Mouse (Mus musculus): ENCODE measurements around the gene Brinp2. TPM values are rescaled to one million over a fixed set of nuclear protein-coding genes. Genes with fewer than 3 reads are reported as not detected.

Gene Brinp2
- polyA plus RNA-seq, 1 experiment from 2014 or later: 1.4 TPM

DNA sequence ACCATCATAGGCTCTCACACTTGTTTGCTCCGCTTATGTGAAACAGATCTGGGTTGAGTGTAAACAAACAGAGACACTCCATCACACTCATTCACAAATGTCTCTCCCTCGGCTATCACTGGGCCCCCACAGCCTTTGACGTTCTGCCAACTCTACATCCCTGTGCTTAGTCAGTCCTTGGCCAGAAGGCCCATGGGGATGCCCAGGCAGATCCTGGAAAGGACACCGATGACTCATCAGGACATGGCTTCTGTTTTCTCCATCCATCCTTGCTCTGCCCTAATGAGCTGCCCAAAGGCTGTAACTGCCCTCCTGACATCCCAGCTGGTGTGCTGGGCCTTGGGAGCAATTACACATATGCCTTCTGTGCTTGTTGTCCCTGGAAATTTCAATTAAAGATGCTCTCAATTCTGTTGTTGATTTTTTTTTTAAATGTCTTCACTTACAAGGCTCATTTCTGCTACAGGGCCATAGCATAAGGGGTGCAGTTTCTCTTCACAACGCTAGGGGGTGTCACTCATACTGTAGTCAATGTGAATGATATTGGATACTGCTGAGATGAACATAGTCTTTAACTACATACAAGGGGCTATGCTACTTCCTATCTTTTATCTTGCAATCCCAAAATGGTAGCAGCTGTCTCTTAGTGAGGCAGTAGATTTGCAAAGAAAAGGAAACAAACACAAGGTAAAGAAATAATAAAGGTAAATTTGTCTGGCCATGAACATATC lies 45.5 kb downstream of the Brinp2 start:
- H3K27me3 ChIP-seq (ENCODE audit: control insufficient read depth, insufficient read depth, low read length): no peaks in the 10 kb centered on the region
- H3K4me2 ChIP-seq (ENCODE audit: low read depth, low read length): no peak overlapping the region
- no peaks in the 10 kb centered on the region for H3K4me1 ChIP-seq (ENCODE audit: control insufficient read depth, insufficient read depth, low read length)
- H3K4me3 ChIP-seq (replicated peaks; ENCODE audit: low read length): no peak overlapping the region
- H3K36me3 ChIP-seq (ENCODE audit: control insufficient read depth, insufficient read depth, low read length): no peaks in the 10 kb centered on the region
- 50% methylated on average over 5 of the region's 5 CpGs for WGBS
- no peak overlapping the region for H3K27ac ChIP-seq (ENCODE audit: low read length)
- H3K9me3 ChIP-seq (replicated peaks; ENCODE audit: control insufficient read depth, low read length): no peaks in the 10 kb centered on the region
- H3K9ac ChIP-seq (ENCODE audit: low read length): no peak overlapping the region
- no peak for ATAC-seq (ENCODE audit: insufficient read depth, low FRiP score)

DNA sequence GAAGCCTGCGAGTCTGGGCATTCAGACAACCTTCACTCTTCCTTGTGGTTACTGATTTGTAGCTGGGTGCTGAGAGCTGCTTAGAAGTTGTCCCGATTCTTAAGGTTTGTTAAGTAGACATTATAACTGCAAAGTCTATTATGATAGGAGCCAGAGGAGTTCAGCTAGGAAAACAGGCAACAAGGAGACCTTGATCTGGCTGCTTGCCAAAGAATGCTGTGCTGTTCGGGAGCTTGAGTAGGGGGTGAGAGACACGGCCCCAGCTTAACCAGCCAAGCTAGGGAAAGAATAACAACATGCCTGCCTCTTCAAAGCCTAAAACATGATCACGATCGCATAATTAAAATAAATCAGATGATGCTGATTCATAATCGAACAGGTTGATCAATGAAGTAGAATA lies 59.1 kb downstream of the Brinp2 start:
- H3K9me3 ChIP-seq (replicated peaks; ENCODE audit: control insufficient read depth, low read length): no peaks in the 10 kb centered on the region
- no peak overlapping the region for H3K4me2 ChIP-seq (ENCODE audit: low read depth, low read length)
- no peak overlapping the region for H3K27ac ChIP-seq (ENCODE audit: low read length)
- H3K4me1 ChIP-seq (ENCODE audit: control insufficient read depth, insufficient read depth, low read length): no peaks in the 10 kb centered on the region
- ATAC-seq (ENCODE audit: insufficient read depth, low FRiP score): no peak
- no peak overlapping the region for H3K9ac ChIP-seq (ENCODE audit: low read length)
- H3K4me3 ChIP-seq (replicated peaks; ENCODE audit: low read length): no peak overlapping the region
- 54% methylated on average over 7 of the region's 7 CpGs for WGBS
- H3K27me3 ChIP-seq (ENCODE audit: control insufficient read depth, insufficient read depth, low read length): no peaks in the 10 kb centered on the region
- no peaks in the 10 kb centered on the region for H3K36me3 ChIP-seq (ENCODE audit: control insufficient read depth, insufficient read depth, low read length)

DNA sequence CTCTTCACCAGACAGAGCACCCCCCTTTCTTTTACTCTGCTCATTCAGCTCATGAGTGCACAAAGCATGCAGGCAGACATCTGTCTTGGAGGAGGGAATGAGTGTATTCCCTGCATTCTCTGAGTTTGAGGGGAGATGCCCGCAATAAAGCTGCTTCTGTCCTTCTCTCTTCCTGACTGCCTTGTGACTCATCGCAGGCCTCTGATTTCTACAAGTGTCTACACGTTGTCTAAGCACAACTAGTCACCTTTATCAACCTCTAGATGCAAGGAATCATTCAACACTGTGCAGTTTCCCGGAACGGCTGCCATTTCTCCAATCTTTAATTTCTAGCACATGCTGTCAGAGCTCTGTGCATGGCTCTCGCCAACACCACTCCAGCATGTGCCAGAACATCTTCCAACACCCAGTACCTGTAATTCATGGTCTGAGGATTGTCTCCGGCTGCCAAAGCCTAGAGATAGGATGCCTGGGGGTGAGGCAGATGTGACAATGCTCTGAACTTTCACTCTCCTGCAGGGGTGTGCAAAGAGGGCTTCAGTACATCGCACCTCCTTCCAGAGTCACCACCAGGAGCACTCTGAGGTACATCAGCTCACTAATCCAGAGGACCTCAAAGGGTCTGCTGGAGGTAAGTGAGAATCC lies 59.7 kb downstream of the Brinp2 start:
- 77% methylated on average over 8 of the region's 8 CpGs for WGBS
- Histone ChIP-seq H3K36me3 (ENCODE audit: control insufficient read depth, insufficient read depth, low read length) (no peaks in the 10 kb centered on the region), H3K4me2 (ENCODE audit: low read depth, low read length) (no peak overlapping the region), H3K9me3 (replicated peaks; ENCODE audit: control insufficient read depth, low read length) (no peaks in the 10 kb centered on the region), H3K4me3 (replicated peaks; ENCODE audit: low read length) (no peak overlapping the region), H3K4me1 (ENCODE audit: control insufficient read depth, insufficient read depth, low read length) (no peaks in the 10 kb centered on the region), H3K9ac (ENCODE audit: low read length) (no peak overlapping the region), H3K27ac (ENCODE audit: low read length) (no peak overlapping the region), H3K27me3 (ENCODE audit: control insufficient read depth, insufficient read depth, low read length) (no peaks in the 10 kb centered on the region)
- no peak for ATAC-seq (ENCODE audit: insufficient read depth, low FRiP score)

DNA sequence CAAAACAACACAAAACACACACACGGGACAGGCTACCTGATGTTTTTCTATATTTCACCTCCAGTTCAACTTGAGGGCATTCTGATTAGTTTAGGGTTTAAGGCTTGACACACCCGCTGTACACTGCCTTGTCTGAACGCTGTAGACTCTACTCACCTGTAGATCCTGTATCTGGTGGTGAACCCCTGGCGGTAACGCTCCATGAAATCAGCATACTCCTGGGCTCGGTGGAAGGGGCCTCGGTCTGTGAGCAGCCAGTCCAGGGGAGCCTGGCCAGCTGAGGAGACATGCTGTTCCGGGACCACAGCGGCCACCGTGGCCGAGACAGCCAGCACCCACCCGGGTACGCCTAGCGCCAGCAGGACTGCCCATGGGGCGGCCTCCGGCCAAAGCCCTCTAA lies 60.9 kb downstream of the Brinp2 start:
- no peak for ATAC-seq (ENCODE audit: insufficient read depth, low FRiP score)
- Histone ChIP-seq H3K27me3 (ENCODE audit: control insufficient read depth, insufficient read depth, low read length) (no peaks in the 10 kb centered on the region), H3K27ac (ENCODE audit: low read length) (no peak overlapping the region), H3K9ac (ENCODE audit: low read length) (no peak overlapping the region), H3K36me3 (ENCODE audit: control insufficient read depth, insufficient read depth, low read length) (no peaks in the 10 kb centered on the region), H3K4me3 (replicated peaks; ENCODE audit: low read length) (no peak overlapping the region), H3K4me2 (ENCODE audit: low read depth, low read length) (no peak overlapping the region), H3K4me1 (ENCODE audit: control insufficient read depth, insufficient read depth, low read length) (no peaks in the 10 kb centered on the region), H3K9me3 (replicated peaks; ENCODE audit: control insufficient read depth, low read length) (no peaks in the 10 kb centered on the region)
- 51% methylated on average over 16 of the region's 16 CpGs for WGBS

DNA sequence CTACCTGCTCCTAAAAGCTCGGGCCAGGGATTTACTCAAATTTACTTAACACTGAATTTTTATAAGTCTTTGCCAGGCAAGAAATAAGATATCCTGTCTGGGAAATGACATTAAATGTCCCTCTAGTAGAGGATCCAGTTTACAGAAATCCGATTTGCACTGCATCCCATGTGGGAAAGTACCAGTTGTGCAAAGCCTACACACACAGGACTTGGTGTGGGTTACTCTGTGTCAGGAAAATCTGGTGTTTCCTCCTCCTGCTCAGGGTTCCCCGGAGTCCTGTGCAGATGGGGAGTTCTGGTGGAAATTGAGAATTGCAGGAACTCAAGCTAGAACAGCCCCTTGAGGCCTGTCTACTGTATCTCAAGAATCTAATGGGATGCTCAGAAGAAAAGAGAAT lies 70.9 kb downstream of the Brinp2 start:
- H3K27me3 ChIP-seq (ENCODE audit: control insufficient read depth, insufficient read depth, low read length): no peaks in the 10 kb centered on the region
- no peak overlapping the region for H3K27ac ChIP-seq (ENCODE audit: low read length)
- ATAC-seq (ENCODE audit: insufficient read depth, low FRiP score): no peak
- WGBS: 77% methylated on average over 3 of the region's 3 CpGs
- H3K4me2 ChIP-seq (ENCODE audit: low read depth, low read length): no peak overlapping the region
- no peaks in the 10 kb centered on the region for H3K9me3 ChIP-seq (replicated peaks; ENCODE audit: control insufficient read depth, low read length)
- no peak overlapping the region for H3K4me3 ChIP-seq (replicated peaks; ENCODE audit: low read length)
- no peak overlapping the region for H3K9ac ChIP-seq (ENCODE audit: low read length)
- no peaks in the 10 kb centered on the region for H3K36me3 ChIP-seq (ENCODE audit: control insufficient read depth, insufficient read depth, low read length)
- H3K4me1 ChIP-seq (ENCODE audit: control insufficient read depth, insufficient read depth, low read length): no peaks in the 10 kb centered on the region

DNA sequence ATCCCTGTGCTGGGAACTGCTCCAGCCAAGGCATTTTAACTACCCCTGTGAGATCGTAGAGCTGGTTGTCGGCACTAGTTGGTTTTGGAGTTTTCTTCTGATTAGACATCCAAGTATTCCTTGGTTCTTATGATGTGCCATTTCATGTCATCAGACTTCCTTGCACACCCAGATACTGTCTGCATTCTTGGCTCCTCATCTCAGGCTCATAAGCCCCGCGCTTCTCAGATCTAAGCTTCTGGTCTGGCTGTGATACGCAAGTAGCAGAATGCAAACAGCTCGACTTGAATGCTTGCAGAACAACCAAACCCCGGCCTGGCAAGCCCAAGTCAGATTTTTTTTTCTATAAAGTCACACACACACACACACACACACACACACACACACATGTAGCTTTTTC lies 72.3 kb downstream of the Brinp2 start:
- ATAC-seq (ENCODE audit: insufficient read depth, low FRiP score): no peak

DNA sequence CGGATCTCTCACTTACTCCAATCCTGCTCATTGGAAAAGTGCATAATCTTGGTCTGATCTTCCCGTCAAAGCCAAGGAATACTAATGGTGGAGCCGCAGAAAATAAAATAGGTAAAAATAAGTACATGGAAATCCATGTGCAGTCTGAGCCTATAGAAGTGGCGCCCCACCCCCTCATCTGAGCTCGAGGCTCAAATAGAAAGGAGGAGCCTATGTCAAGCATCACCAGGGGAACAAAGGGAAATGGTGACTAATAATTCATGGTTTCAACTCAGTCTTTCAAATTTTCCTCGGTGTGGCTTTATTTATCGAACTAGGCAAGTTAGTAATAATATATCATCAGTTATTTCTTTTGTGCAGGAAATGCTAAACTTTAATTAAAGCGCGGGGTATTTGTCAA lies 84.1 kb downstream of the Brinp2 start:
- no peak overlapping the region for H3K27ac ChIP-seq (ENCODE audit: low read length)
- ATAC-seq (ENCODE audit: insufficient read depth, low FRiP score): no peak
- no peaks in the 10 kb centered on the region for H3K27me3 ChIP-seq (ENCODE audit: control insufficient read depth, insufficient read depth, low read length)
- H3K4me3 ChIP-seq (replicated peaks; ENCODE audit: low read length): no peak overlapping the region
- no peaks in the 10 kb centered on the region for H3K36me3 ChIP-seq (ENCODE audit: control insufficient read depth, insufficient read depth, low read length)
- H3K4me1 ChIP-seq (ENCODE audit: control insufficient read depth, insufficient read depth, low read length): no peaks in the 10 kb centered on the region
- WGBS: 72% methylated on average over 9 of the region's 9 CpGs
- H3K9ac ChIP-seq (ENCODE audit: low read length): no peak overlapping the region
- no peaks in the 10 kb centered on the region for H3K9me3 ChIP-seq (replicated peaks; ENCODE audit: control insufficient read depth, low read length)
- H3K4me2 ChIP-seq (ENCODE audit: low read depth, low read length): no peak overlapping the region

More for the DNA sequence above, 72.3 kb downstream of the Brinp2 start:
- Histone ChIP-seq H3K4me2 (ENCODE audit: low read depth, low read length) (no peak overlapping the region), H3K9me3 (replicated peaks; ENCODE audit: control insufficient read depth, low read length) (no peaks in the 10 kb centered on the region), H3K36me3 (ENCODE audit: control insufficient read depth, insufficient read depth, low read length) (no peaks in the 10 kb centered on the region), H3K27me3 (ENCODE audit: control insufficient read depth, insufficient read depth, low read length) (no peaks in the 10 kb centered on the region), H3K9ac (ENCODE audit: low read length) (no peak overlapping the region), H3K4me3 (replicated peaks; ENCODE audit: low read length) (no peak overlapping the region), H3K4me1 (ENCODE audit: control insufficient read depth, insufficient read depth, low read length) (no peaks in the 10 kb centered on the region), H3K27ac (ENCODE audit: low read length) (no peak overlapping the region)
- 79% methylated on average over 7 of the region's 7 CpGs for WGBS

DNA sequence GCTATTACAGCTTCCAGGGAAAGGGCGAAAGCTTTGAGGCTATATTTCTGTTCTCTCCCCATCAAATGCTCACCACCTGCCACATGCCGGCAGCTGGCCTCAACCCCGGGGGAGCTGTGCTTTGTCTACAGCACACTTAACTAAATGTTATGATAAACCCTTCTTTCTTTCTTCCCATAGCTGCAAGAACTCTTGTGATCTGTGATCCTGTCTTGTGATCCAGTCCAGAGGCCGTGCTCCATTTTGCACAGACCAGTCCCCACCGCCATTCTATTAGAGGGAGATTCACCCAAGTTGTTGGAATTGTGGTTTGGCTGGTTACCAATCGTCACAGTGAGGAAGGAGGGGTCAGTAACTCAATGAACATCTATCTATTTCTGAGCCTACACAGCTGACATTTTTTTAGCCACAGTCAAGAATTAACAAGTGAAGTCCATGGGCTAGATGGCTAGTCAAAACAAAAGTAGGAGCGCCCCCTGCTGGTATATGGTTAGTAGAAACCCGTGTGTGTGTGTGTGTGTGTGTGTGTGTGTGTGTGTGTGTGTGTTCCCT lies 89.0 kb downstream of the Brinp2 start:
- peak; percentile 50 for ATAC-seq (ENCODE audit: insufficient read depth, low FRiP score)
- no peaks in the 10 kb centered on the region for H3K9me3 ChIP-seq (replicated peaks; ENCODE audit: control insufficient read depth, low read length)
- H3K4me3 ChIP-seq (replicated peaks; ENCODE audit: low read length): no peak overlapping the region
- no peaks in the 10 kb centered on the region for H3K4me1 ChIP-seq (ENCODE audit: control insufficient read depth, insufficient read depth, low read length)
- H3K27me3 ChIP-seq (ENCODE audit: control insufficient read depth, insufficient read depth, low read length): no peaks in the 10 kb centered on the region
- H3K4me2 ChIP-seq (ENCODE audit: low read depth, low read length): no peak overlapping the region
- no peak overlapping the region for H3K9ac ChIP-seq (ENCODE audit: low read length)
- no peaks in the 10 kb centered on the region for H3K36me3 ChIP-seq (ENCODE audit: control insufficient read depth, insufficient read depth, low read length)
- H3K27ac ChIP-seq (ENCODE audit: low read length): no peak overlapping the region
- 38% methylated on average over 8 of the region's 8 CpGs for WGBS

DNA sequence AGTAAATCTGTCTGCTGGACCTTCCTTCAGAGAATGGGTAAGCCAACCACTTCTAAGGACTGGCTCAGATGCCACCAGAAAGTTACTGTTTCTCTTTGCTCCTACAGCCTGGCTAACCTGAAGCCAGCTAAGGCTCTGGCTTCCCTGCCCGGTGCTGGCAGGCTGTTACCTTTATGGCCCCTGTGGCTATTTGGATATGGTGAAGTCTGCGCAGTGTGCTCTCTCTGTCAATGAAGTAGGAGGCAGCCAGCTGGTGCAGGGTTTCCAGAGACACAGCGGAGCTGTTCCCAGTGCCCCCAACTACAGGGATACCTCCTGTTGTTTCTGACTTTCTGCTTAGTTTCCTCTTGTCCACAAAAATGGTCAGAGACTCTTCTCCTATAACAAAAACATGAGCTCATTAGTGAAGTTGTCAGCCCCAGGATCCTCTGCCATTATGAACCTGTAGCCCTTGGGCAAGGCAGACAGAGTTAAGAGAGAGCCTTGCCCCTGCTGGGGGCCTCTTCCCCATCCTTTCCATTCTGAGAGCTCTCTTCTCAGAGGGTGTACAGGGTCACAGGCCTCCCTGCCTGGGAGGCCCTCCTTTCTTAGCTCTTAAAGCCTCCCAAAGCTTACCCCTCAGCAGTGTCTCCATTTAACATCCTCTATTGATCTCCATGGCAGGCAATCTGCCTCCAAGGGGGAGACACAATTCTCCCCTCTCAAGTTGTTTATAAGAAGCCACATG lies 89.7 kb downstream of the Brinp2 start:
- H3K4me1 ChIP-seq (ENCODE audit: control insufficient read depth, insufficient read depth, low read length): no peaks in the 10 kb centered on the region
- H3K36me3 ChIP-seq (ENCODE audit: control insufficient read depth, insufficient read depth, low read length): no peaks in the 10 kb centered on the region
- H3K4me3 ChIP-seq (replicated peaks; ENCODE audit: low read length): no peak overlapping the region
- WGBS: 63% methylated on average over 3 of the region's 3 CpGs
- no peak; the same call in 1 of the 2 replicates for ATAC-seq (ENCODE audit: insufficient read depth, low FRiP score)
- no peak overlapping the region for H3K4me2 ChIP-seq (ENCODE audit: low read depth, low read length)
- no peaks in the 10 kb centered on the region for H3K27me3 ChIP-seq (ENCODE audit: control insufficient read depth, insufficient read depth, low read length)
- no peaks in the 10 kb centered on the region for H3K9me3 ChIP-seq (replicated peaks; ENCODE audit: control insufficient read depth, low read length)
- H3K27ac ChIP-seq (ENCODE audit: low read length): no peak overlapping the region
- H3K9ac ChIP-seq (ENCODE audit: low read length): no peak overlapping the region
